Mouse (Mus musculus): ENCODE results near the gene Cfd.

GRCm38 (mm10) chr10:79864351-79865188, 26.1 kb upstream of the Cfd start:
- TF ChIP-seq CTCF (IDR thresholded peaks at IDR 0.05; ENCODE audit: extremely low read depth, insufficient read depth, low read length) = no peak
- TF ChIP-seq POLR2A (IDR thresholded peaks at IDR 0.05; ENCODE audit: extremely low read depth, insufficient read depth, low read length) = no peak

All from cortical plate, adult 2 months (tissue).